Mouse (Mus musculus) forebrain, embryonic 13.5 days (tissue): Measurements from ENCODE around the gene Kif6. TPM values are rescaled to one million over a fixed set of nuclear protein-coding genes. Genes with fewer than 3 reads are reported as not detected.
A peak's percentile ranks its signal among the peaks of the same experiment; 100 is the strongest.

Experiments
- ATAC-seq: fragments of 200-750 bp; cut with Nextera tagmentation; 2 replicates; pipeline ENCODE4 v1.8.0; 2017
- H3K27ac ChIP-seq: fragments of 300-500 bp; sonication (generic); 2 replicates; pipeline ENCODE4 v1.5.1; 2015; ENCODE audit warnings: inconsistent platforms, mild to moderate bottlenecking, moderate library complexity
- H3K27me3 ChIP-seq: fragments of 300-500 bp; sonication (generic); 2 replicates; pipeline ENCODE4 v1.6.1; 2015; ENCODE audit warnings: mild to moderate bottlenecking, inconsistent platforms
- H3K36me3 ChIP-seq: fragments of 300-500 bp; sonication (generic); 2 replicates; pipeline ENCODE4 v1.6.1; 2015; ENCODE audit warnings: mild to moderate bottlenecking, inconsistent platforms; ENCODE audit not compliant: poor library complexity, severe bottlenecking
- H3K4me1 ChIP-seq: fragments of 300-500 bp; sonication (generic); 2 replicates; pipeline ENCODE4 v1.6.1; 2015; ENCODE audit warnings: inconsistent platforms
- H3K4me2 ChIP-seq: fragments of 300-500 bp; sonication (generic); 2 replicates; pipeline ENCODE4 v1.6.1; 2015; ENCODE audit warnings: inconsistent platforms, mild to moderate bottlenecking, moderate library complexity
- H3K4me3 ChIP-seq: fragments of 300-500 bp; sonication (generic); 2 replicates; pipeline ENCODE4 v1.5.1; 2015; ENCODE audit warnings: mild to moderate bottlenecking, inconsistent platforms
- H3K9ac ChIP-seq: fragments of 300-500 bp; sonication (generic); 2 replicates; pipeline ENCODE4 v1.6.1; 2015; ENCODE audit warnings: mild to moderate bottlenecking, inconsistent platforms
- H3K9me3 ChIP-seq: fragments of 300-500 bp; sonication (generic); replicated peaks from 2 replicates; pipeline ENCODE4 v1.6.1; 2016; ENCODE audit warnings: inconsistent platforms
- WGBS: fragments of 180-500 bp; shearing (Covaris S2); methylation state at CpG from one replicate; pipeline ENCODE4 v1.1.7; 2015; 5-methylcytosine and 5-hydroxymethylcytosine counted together
- polyA plus RNA-seq: library from polyadenylated mRNA; unstranded; fragments of >200 nt; fragmentation: Nextera tagmentation; extraction: Ambion mirVana; gene quantifications from 2 replicates; pipeline ENCODE4 v1.2.1, GENCODE M21; 2015

Gene Kif6
- polyA plus RNA-seq, 1 experiment from 2014 or later, result 1.7 TPM

- Histone ChIP-seq H3K36me3 (no peaks in the 10 kb centered on the region), H3K9me3 (no peaks in the 10 kb centered on the region), H3K9ac (no peak overlapping the region), H3K4me1 (no peaks in the 10 kb centered on the region), H3K4me3 (no peak overlapping the region), H3K27ac (no peak overlapping the region), H3K27me3 (no peaks in the 10 kb centered on the region), H3K4me2 (no peak overlapping the region)
- ATAC-seq, result no peak
- 85% methylated on average over 5 of the region's 5 CpGs for WGBS
Measured at GRCm38 (mm10) chr17:49741927-49742326, 127.0 kb downstream of the Kif6 start.

DNA sequence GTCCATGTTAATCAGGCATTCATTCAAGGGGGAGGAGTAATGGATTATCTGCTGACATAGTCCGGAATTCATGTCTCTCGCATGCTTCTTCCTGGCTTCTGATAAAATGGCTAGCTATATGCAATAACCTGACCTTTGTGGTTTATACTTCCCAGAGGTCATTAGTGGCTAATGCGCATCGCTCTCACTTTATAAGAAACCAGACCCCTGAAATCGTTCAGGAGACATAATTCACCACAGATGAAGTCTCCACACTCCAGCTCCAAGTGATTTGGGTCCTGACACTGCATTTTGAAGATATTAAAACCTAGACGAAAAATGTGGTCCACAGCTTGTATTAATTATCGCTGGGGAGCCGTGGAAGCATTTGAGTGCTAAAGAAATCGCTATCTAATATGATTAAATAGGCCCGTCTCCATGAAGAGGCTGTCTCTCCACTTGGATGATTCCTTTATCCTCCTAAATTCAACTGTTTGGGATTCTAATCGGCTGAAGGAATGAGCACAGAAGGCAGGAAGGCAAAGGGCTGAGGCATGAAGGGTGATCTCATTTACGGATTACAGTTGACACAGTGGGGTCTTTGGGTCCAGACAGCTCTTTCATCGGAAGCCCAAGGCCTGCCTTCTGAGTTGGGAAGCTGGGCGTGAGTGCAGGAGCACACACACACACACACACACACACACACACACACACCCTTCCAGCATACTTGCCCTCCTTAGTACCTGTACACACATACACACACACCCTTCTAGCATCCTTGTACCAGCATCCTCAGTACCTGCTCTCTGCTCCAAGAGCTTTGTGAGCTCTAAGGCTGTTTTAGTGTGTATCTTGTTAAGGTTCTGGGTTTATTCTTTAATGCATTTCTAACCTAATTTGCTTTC is 128.9 kb downstream of the Kif6 start:
- H3K4me3 ChIP-seq, result no peak overlapping the region
- H3K9me3 ChIP-seq, result no peaks in the 10 kb centered on the region
- 45% methylated on average over 14 of the region's 14 CpGs for WGBS
- no peak overlapping the region for H3K9ac ChIP-seq
- no peaks in the 10 kb centered on the region for H3K27me3 ChIP-seq
- H3K36me3 ChIP-seq, result no peaks in the 10 kb centered on the region
- no peak overlapping the region for H3K4me2 ChIP-seq
- H3K27ac ChIP-seq, result no peak overlapping the region
- ATAC-seq, result no peak
- H3K4me1 ChIP-seq, result no peaks in the 10 kb centered on the region

DNA sequence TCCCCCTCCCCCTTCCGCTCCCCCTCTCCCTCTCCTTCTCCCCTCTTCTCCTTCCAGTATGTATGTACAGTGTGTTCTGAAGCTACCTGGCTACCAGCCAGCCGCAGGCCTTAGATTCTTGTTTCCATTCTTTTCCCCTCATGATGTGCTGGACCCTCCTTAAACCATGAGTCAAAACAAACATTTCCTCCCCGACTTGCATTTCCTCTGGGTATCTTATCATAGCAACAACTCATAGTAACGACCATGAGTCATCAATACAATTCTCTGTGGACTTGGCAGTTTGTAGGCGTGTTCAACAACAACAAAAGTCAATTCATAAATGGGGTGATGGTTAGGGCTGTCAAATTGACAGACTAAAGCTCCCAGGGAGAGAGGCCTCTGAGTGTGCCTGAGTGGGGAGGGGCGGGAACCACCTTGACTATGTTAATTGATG is 136.0 kb downstream of the Kif6 start:
- WGBS, result 81% methylated on average over 6 of the region's 6 CpGs
- no peak overlapping the region for H3K9ac ChIP-seq
- H3K4me1 ChIP-seq, result no peaks in the 10 kb centered on the region
- no peak overlapping the region for H3K27ac ChIP-seq
- H3K9me3 ChIP-seq, result no peaks in the 10 kb centered on the region
- ATAC-seq, result no peak
- H3K36me3 ChIP-seq, result no peaks in the 10 kb centered on the region
- H3K4me3 ChIP-seq, result no peak overlapping the region
- H3K4me2 ChIP-seq, result no peak overlapping the region
- H3K27me3 ChIP-seq, result no peaks in the 10 kb centered on the region

DNA sequence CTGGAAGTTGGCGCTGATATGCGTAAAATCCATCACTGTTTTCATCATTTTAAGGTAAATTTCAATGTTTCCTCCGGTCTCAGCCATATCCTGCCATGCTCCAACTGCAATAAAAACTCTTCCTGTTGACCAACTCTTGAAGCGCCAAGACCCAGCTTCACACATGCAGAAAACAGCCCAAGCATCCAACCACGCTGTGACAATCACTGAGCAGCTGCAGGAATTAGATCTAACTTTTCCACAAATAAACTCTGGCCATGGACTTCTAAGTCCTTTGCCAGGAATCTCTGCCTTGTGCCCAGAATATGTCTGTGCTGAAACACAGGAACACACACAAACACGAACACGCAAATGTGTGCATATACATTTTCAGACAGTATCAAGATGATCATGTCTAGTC is 138.9 kb downstream of the Kif6 start:
- 94% methylated on average over 7 of the region's 7 CpGs for WGBS
- Histone ChIP-seq H3K4me2 (no peak overlapping the region), H3K4me3 (no peak overlapping the region), H3K4me1 (no peaks in the 10 kb centered on the region), H3K9ac (no peak overlapping the region), H3K9me3 (no peaks in the 10 kb centered on the region), H3K27ac (no peak overlapping the region), H3K36me3 (no peaks in the 10 kb centered on the region), H3K27me3 (no peaks in the 10 kb centered on the region)
- ATAC-seq, result no peak

GRCm38 (mm10) chr17:49756862-49757261 is 141.9 kb downstream of the Kif6 start:
- no peak overlapping the region for H3K9ac ChIP-seq
- H3K4me1 ChIP-seq, result peaks cover 4% of the 10 kb centered on the region; the same call in 1 of the 2 replicates
- H3K4me2 ChIP-seq, result no peak overlapping the region
- H3K27me3 ChIP-seq, result no peaks in the 10 kb centered on the region
- peak; percentile 48; the same call in 1 of the 2 replicates for ATAC-seq
- H3K9me3 ChIP-seq, result no peaks in the 10 kb centered on the region
- H3K27ac ChIP-seq, result no peak overlapping the region
- WGBS, result 92% methylated on average over 19 of the region's 19 CpGs
- no peak overlapping the region for H3K4me3 ChIP-seq
- no peaks in the 10 kb centered on the region for H3K36me3 ChIP-seq

GRCm38 (mm10) chr17:49759047-49759446 is 144.1 kb downstream of the Kif6 start:
- Histone ChIP-seq H3K36me3 (no peaks in the 10 kb centered on the region), H3K9me3 (no peaks in the 10 kb centered on the region), H3K9ac (no peak overlapping the region), H3K4me3 (no peak overlapping the region), H3K4me1 (peaks cover 4% of the 10 kb centered on the region; the same call in 1 of the 2 replicates), H3K4me2 (no peak overlapping the region), H3K27ac (no peak overlapping the region), H3K27me3 (peaks cover 12% of the 10 kb centered on the region; the same call in 1 of the 2 replicates)
- WGBS, result 83% methylated on average over 4 of the region's 4 CpGs
- ATAC-seq, result no peak

DNA sequence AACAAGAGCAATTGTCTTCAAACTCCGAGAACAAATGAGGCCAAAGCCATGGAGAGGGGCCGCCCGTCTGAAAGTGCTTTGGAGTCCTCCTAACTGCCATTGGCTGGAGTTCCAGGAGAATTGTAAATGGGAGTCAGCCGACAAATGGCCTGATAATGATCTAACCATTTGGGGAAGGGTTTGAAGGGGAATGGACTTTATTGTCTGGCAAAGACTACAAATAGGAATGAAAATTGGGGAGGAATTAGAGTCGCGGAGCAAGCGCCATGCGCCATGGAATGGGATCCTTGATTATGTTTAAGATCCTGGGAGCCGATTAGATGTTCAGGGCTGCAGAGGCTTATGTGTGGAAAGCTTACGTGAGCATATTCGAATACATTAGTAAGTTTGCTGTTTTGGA is 146.3 kb downstream of the Kif6 start:
- no peak overlapping the region for H3K27ac ChIP-seq
- 0 out of 2 replicates have a peak overlapping the region, but pooled peaks have one; percentile 2 for H3K4me2 ChIP-seq
- H3K36me3 ChIP-seq, result no peaks in the 10 kb centered on the region
- no peak overlapping the region for H3K9ac ChIP-seq
- H3K4me1 ChIP-seq, result peaks cover 4% of the 10 kb centered on the region; the same call in 1 of the 2 replicates
- peaks cover 28% of the 10 kb centered on the region for H3K27me3 ChIP-seq
- H3K4me3 ChIP-seq, result no peak overlapping the region
- no peak for ATAC-seq
- H3K9me3 ChIP-seq, result no peaks in the 10 kb centered on the region
- WGBS, result 41% methylated on average over 11 of the region's 11 CpGs

DNA sequence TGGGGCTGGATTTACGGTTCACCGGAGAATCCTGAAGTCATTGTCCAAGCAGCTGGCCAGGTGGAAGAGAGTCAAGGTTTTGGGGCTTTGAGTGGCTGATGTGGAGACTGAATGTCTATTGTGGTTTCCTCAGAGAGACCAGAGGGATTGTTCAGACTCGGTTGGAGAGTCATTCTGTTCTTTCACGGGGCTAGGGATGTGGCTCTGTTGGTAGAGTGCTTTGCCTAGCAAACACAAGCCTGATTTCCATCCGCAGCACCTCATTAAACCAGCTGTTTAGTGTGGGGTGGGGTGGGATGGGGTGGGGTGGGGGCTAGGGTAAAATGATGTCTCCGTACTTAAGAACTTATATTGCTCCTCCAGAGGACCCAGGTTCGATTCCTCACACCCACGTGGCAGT is 146.9 kb downstream of the Kif6 start:
- WGBS, result 68% methylated on average over 8 of the region's 8 CpGs
- no peaks in the 10 kb centered on the region for H3K36me3 ChIP-seq
- H3K27me3 ChIP-seq, result peaks cover 31% of the 10 kb centered on the region
- H3K4me1 ChIP-seq, result peaks cover 4% of the 10 kb centered on the region; the same call in 1 of the 2 replicates
- H3K4me3 ChIP-seq, result no peak overlapping the region
- no peak overlapping the region for H3K9ac ChIP-seq
- no peak overlapping the region for H3K4me2 ChIP-seq
- ATAC-seq, result no peak
- H3K9me3 ChIP-seq, result no peaks in the 10 kb centered on the region
- H3K27ac ChIP-seq, result no peak overlapping the region

DNA sequence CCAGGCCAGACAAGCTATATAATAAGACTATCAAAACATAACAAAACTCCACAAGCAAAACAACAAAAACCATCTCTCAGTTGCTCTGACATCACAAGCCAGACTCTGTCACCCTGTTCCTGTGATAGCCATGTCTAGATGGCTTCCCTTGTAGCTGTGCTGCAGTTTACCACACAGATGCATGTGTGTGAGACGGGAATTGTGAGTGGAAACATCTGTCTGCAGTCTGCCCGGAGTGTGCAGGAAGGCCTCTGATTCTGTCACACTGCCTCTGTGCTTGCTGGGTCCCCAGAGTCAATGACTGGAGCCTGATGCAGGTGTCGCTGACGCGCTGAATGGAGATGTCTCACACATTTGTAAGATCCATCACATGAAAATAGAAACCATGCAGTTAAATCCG is 150.0 kb downstream of the Kif6 start:
- peaks cover 45% of the 10 kb centered on the region for H3K27me3 ChIP-seq
- no peak overlapping the region for H3K27ac ChIP-seq
- no peaks in the 10 kb centered on the region for H3K9me3 ChIP-seq
- no peak overlapping the region for H3K4me2 ChIP-seq
- H3K36me3 ChIP-seq, result no peaks in the 10 kb centered on the region
- H3K9ac ChIP-seq, result no peak overlapping the region
- 82% methylated on average over 6 of the region's 6 CpGs for WGBS
- H3K4me3 ChIP-seq, result no peak overlapping the region
- ATAC-seq, result no peak
- peaks cover 16% of the 10 kb centered on the region for H3K4me1 ChIP-seq

GRCm38 (mm10) chr17:49767717-49768370 is 152.9 kb downstream of the Kif6 start:
- no peak overlapping the region for H3K4me3 ChIP-seq
- peak; percentile 52; the same call in 1 of the 2 replicates for ATAC-seq
- H3K27ac ChIP-seq, result no peak overlapping the region
- H3K9ac ChIP-seq, result no peak overlapping the region
- H3K4me2 ChIP-seq, result peak overlapping the region; percentile 38
- peaks cover 56% of the 10 kb centered on the region for H3K27me3 ChIP-seq
- 5% methylated on average over 10 of the region's 10 CpGs for WGBS
- peaks cover 12% of the 10 kb centered on the region for H3K4me1 ChIP-seq
- no peaks in the 10 kb centered on the region for H3K36me3 ChIP-seq
- no peaks in the 10 kb centered on the region for H3K9me3 ChIP-seq

GRCm38 (mm10) chr17:49771703-49772315 is 156.9 kb downstream of the Kif6 start:
- 81% methylated on average over 10 of the region's 10 CpGs for WGBS
- Histone ChIP-seq H3K4me3 (no peak overlapping the region), H3K4me2 (no peak overlapping the region), H3K36me3 (no peaks in the 10 kb centered on the region), H3K4me1 (peaks cover 12% of the 10 kb centered on the region), H3K9me3 (no peaks in the 10 kb centered on the region), H3K9ac (no peak overlapping the region), H3K27ac (no peak overlapping the region), H3K27me3 (peaks cover 31% of the 10 kb centered on the region)
- no peak for ATAC-seq
